Mouse (Mus musculus) layer of hippocampus, adult 18-20 months (tissue): Measurements from ENCODE around the gene Cxcl13. TPM values are rescaled to one million over a fixed set of nuclear protein-coding genes. Genes with fewer than 3 reads are reported as not detected.

Experiments
- DNase-seq, 2 experiments: peaks; one replicate each; pipeline ENCODE4 v3.0.0; 2022; ENCODE audit warnings: low spot score in 2 of 2
- total RNA-seq, 2 experiments: library from RNA; stranded (reverse); gene quantifications; 2 replicates each; pipeline ENCODE4 v1.2.3; 2021

The Cxcl13 gene
- total RNA-seq, 2 experiments from 2014 or later = not detected

DNA sequence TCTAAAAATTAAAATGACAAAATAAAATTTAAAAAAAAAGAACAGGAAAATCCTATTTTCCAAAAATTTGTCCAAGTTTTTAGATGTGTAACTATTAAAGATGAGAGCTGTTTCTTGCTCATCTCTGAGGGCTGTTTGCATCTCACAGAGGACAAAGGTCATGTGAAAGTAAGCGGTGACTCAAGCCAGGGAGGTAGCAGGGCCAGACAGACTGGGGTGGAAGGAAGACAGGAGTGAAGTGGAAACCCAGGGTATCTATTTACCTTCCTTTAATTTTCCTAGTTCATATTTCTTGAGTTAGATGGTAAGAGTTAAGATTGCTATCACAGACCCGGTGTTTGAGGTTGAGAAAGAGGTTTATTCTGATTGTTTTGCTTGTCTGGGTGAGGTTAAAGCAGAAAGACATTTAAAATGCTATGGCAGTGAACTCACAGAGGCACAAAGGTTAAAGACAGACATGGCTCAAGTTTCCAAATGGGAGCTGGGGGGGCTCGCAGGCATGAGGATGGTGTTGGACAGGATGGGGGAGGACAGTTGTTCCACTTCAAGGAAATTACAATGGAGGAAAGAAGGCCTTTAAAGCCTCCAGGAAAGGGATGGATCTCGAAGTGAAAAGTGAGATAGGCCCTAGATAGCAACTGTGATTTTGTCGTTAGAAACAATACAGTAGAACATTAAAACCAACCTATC is 27.2 kb downstream of the Cxcl13 start:
- DNase-seq = no peak

- no peak for DNase-seq
Observed at GRCm38 (mm10) chr5:95991339-95992292, 34.9 kb downstream of the Cxcl13 start.

DNA sequence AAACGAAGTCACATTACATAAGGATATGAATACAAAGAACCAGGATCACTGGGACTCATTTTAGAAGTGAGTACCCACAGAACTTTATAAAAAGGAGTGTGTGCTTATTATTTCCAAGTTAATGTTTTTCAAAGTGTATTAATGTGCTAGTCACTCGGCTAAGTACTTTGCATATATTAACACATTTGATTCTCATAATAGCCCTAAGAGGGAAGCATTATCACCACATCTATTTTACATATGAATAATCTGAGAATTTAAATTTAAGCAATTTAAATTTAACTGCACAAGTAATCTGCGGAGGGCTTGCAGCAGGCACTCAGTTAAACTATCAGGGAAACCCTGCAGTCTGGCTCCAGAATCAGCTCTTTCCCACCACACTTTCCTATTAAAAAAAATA is 40.5 kb downstream of the Cxcl13 start:
- DNase-seq = no peak

GRCm38 (mm10) chr5:96003348-96003747 is 46.6 kb downstream of the Cxcl13 start:
- DNase-seq = no peak

- no peak for DNase-seq
Observed at GRCm38 (mm10) chr5:96008274-96008842, 51.6 kb downstream of the Cxcl13 start.

- no peak for DNase-seq
Observed at GRCm38 (mm10) chr5:96009076-96009475, 52.3 kb downstream of the Cxcl13 start.

Other genes starting within 250 kb of the Cxcl13 start
- not detected for gene Gm7978, start 220.8 kb upstream of the Cxcl13 start, total RNA-seq
- gene Gm7982, start 214.9 kb upstream of the Cxcl13 start, total RNA-seq = not detected
- gene E330014E10Rik, start 181.0 kb upstream of the Cxcl13 start, total RNA-seq = not detected
- gene Cnot6l, start 207.2 kb downstream of the Cxcl13 start, total RNA-seq = 10 to 100 TPM; 70.1 to 80.2 TPM